Mouse (Mus musculus) gastrocnemius, adult 2 months (tissue): ENCODE data around the gene Gm42669. TPM values are rescaled to one million over a fixed set of nuclear protein-coding genes. Genes with fewer than 3 reads are reported as not detected.

Source experiments
- DNase-seq: peaks from one replicate; pipeline ENCODE4 v3.0.0; 2022
- H3K27ac ChIP-seq: fragments of 200-600 bp; 2 replicates; pipeline ENCODE4 v1.8.1; 2022; ENCODE audit warnings: mild to moderate bottlenecking
- H3K4me3 ChIP-seq: fragments of 200-600 bp; 2 replicates; pipeline ENCODE4 v1.8.1; 2022; ENCODE audit warnings: mild to moderate bottlenecking, moderate library complexity
- CTCF ChIP-seq: fragments of 200-600 bp; IDR thresholded peaks from 2 replicates; pipeline ENCODE4 v1.8.1; 2022; ENCODE audit warnings: antibody characterized with exemption, mild to moderate bottlenecking, moderate library complexity
- intact Hi-C: fragments of 180-260 bp; cut with DNase I; formaldehyde crosslinking; loops from one replicate; pipeline ENCODE4 v1.15.1; 2025
- long read RNA-seq, 2 experiments: library from polyadenylated mRNA; stranded (forward); transcript quantifications; one replicate each; pipeline ENCODE4 v2.0.0; 2021
- total RNA-seq, 2 experiments: library from RNA; stranded (reverse); gene quantifications; 2 replicates each; pipeline ENCODE4 v1.2.3; 2021

The Gm42669 gene
- under 1 TPM in 1 of 2 experiments, not detected in 1; 0.08 TPM for total RNA-seq
- long read RNA-seq, experiment 1 = 0 reads
- long read RNA-seq, experiment 2 = 0 reads

- no peak for DNase-seq
- intact Hi-C loops = no loop called here
- no peak within 1 kb of the TSS for H3K4me3 ChIP-seq
- H3K27ac ChIP-seq = peak within 1 kb of the TSS; percentile 31; the same call in 1 of the 2 replicates
- TF ChIP-seq CTCF = no peak
Observed at GRCm38 (mm10) chr5:107507321-107507720, at the start of gene Gm42669. Gene Gm42669 (plus strand): TSS chr5:107507621.

- no peak for TF ChIP-seq CTCF
Observed at GRCm38 (mm10) chr5:107462147-107463076, 45.0 kb upstream of the Gm42669 start.

GRCm38 (mm10) chr5:107466501-107466900 is 40.9 kb upstream of the Gm42669 start:
- TF ChIP-seq CTCF = no peak
- intact Hi-C loops = no loop called here
- no peak for DNase-seq
- H3K27ac ChIP-seq = no peak overlapping the region
- no peak overlapping the region for H3K4me3 ChIP-seq

More at GRCm38 (mm10) chr5:107462147-107463076, 45.0 kb upstream of the Gm42669 start:
- intact Hi-C loops = no loop called here
- Histone ChIP-seq H3K4me3 (no peak overlapping the region), H3K27ac (no peak overlapping the region)
- DNase-seq = no peak

GRCm38 (mm10) chr5:107467098-107467497 is 40.3 kb upstream of the Gm42669 start:
- no peak for DNase-seq
- Histone ChIP-seq H3K4me3 (no peak overlapping the region), H3K27ac (no peak overlapping the region)
- no peak for TF ChIP-seq CTCF
- intact Hi-C loops = no loop called here

- Histone ChIP-seq H3K4me3 (no peak overlapping the region), H3K27ac (no peak overlapping the region)
- no peak for DNase-seq
- no peak for TF ChIP-seq CTCF
- intact Hi-C loops = no loop called here
Observed at GRCm38 (mm10) chr5:107470600-107471329, 36.7 kb upstream of the Gm42669 start.

- Histone ChIP-seq H3K4me3 (no peak overlapping the region), H3K27ac (no peak overlapping the region)
- intact Hi-C loops = no loop called here
- DNase-seq = no peak
- TF ChIP-seq CTCF = no peak
Observed at GRCm38 (mm10) chr5:107480194-107480593, 27.2 kb upstream of the Gm42669 start.

- peak overlapping the region; percentile 29 for H3K4me3 ChIP-seq
- intact Hi-C loops = no loop called here
- peak overlapping the region; percentile 54; the same call in 1 of the 2 replicates for H3K27ac ChIP-seq
- DNase-seq = no peak
- no peak for TF ChIP-seq CTCF
Observed at GRCm38 (mm10) chr5:107488996-107489395, 18.4 kb upstream of the Gm42669 start.

- intact Hi-C loops = no loop called here
- Histone ChIP-seq H3K27ac (no peak overlapping the region), H3K4me3 (no peak overlapping the region)
- no peak for DNase-seq
- no peak for TF ChIP-seq CTCF
Observed at GRCm38 (mm10) chr5:107491036-107491435, 16.4 kb upstream of the Gm42669 start.

- Histone ChIP-seq H3K27ac (no peak overlapping the region), H3K4me3 (no peak overlapping the region)
- DNase-seq = no peak
- intact Hi-C loops = no loop called here
- TF ChIP-seq CTCF = no peak
Observed at GRCm38 (mm10) chr5:107492471-107492870, 14.9 kb upstream of the Gm42669 start.

- Histone ChIP-seq H3K27ac (no peak overlapping the region), H3K4me3 (no peak overlapping the region)
- no peak for DNase-seq
- TF ChIP-seq CTCF = peak; percentile 32; the same call in 1 of the 2 replicates
- intact Hi-C loops = no loop called here
Observed at GRCm38 (mm10) chr5:107494759-107495158, 12.7 kb upstream of the Gm42669 start.

GRCm38 (mm10) chr5:107496047-107496446 is 11.4 kb upstream of the Gm42669 start:
- Histone ChIP-seq H3K4me3 (no peak overlapping the region), H3K27ac (no peak overlapping the region)
- intact Hi-C loops = no loop called here
- TF ChIP-seq CTCF = no peak
- DNase-seq = no peak

GRCm38 (mm10) chr5:107497519-107498501 is 9.6 kb upstream of the Gm42669 start:
- DNase-seq = no peak
- intact Hi-C loops = no loop called here
- no peak for TF ChIP-seq CTCF
- Histone ChIP-seq H3K4me3 (no peak overlapping the region; the same call in 1 of the 2 replicates), H3K27ac (peak overlapping the region; percentile 48)
